Mouse (Mus musculus) CH12.LX (cell line): ENCODE results near the gene Atxn7l1. TPM values are rescaled to one million over a fixed set of nuclear protein-coding genes. Genes with fewer than 3 reads are reported as not detected.

Source experiments
- DNase-seq: peaks from one replicate; pipeline ENCODE4 v3.0.0-alpha.2; 2013; ENCODE audit errors: extremely low read depth
- H3K27ac ChIP-seq: 2 replicates; pipeline ENCODE4 v1.5.1; 2012; ENCODE audit warnings: low read depth, mild to moderate bottlenecking, control low read depth, moderate library complexity; ENCODE audit not compliant: insufficient read depth
- H3K27me3 ChIP-seq: replicated peaks from 2 replicates; pipeline ENCODE3; 2012; ENCODE audit warnings: inconsistent platforms
- H3K36me3 ChIP-seq, 2 experiments: replicated peaks in 1 of 2; 2 replicates each; pipeline versions ENCODE3 to v1.6.1; 2012; ENCODE audit warnings: inconsistent platforms in 1 of 2, low read length in 1 of 2, mild to moderate bottlenecking in 1 of 2, mixed read lengths in 1 of 2, moderate library complexity in 1 of 2; ENCODE audit not compliant: control insufficient read depth in 1 of 2, insufficient read depth in 1 of 2
- H3K4me1 ChIP-seq, 2 experiments: 2 replicates each; pipeline ENCODE4 v1.6.1; 2012; ENCODE audit warnings: inconsistent platforms in 1 of 2, moderate library complexity in 1 of 2; ENCODE audit not compliant: insufficient read depth in 2 of 2, control insufficient read depth in 1 of 2
- H3K4me2 ChIP-seq: 2 replicates; pipeline ENCODE4 v1.6.1; 2012; ENCODE audit warnings: low read depth, mild to moderate bottlenecking, control low read depth; ENCODE audit not compliant: poor library complexity, insufficient read depth, severe bottlenecking
- H3K4me3 ChIP-seq, 3 experiments: fragments of 150-350 bp in 1 of 3; sonication (generic) in 1 of 3; replicated peaks in 1 of 3; 2 replicates each; pipeline versions ENCODE3 to v1.5.1; 2011 to 2012; ENCODE audit warnings: low read depth in 2 of 3, low read length in 2 of 3, mild to moderate bottlenecking in 2 of 3, moderate library complexity in 2 of 3, control low read depth in 1 of 3, improper control_type of control experiment in 1 of 3, inconsistent platforms in 1 of 3, mixed read lengths in 1 of 3; ENCODE audit not compliant: poor library complexity in 1 of 3
- H3K79me2 ChIP-seq: replicated peaks from 2 replicates; pipeline ENCODE4 v1.6.1; 2012; ENCODE audit warnings: mild to moderate bottlenecking, moderate library complexity; ENCODE audit not compliant: control insufficient read depth, poor library complexity, insufficient read depth, severe bottlenecking; ENCODE audit errors: extremely low read depth
- H3K9ac ChIP-seq: 2 replicates; pipeline ENCODE4 v1.6.1; 2012; ENCODE audit warnings: low read depth, mild to moderate bottlenecking, control low read depth, moderate library complexity; ENCODE audit not compliant: insufficient read depth
- H3K9me3 ChIP-seq: replicated peaks from 2 replicates; pipeline ENCODE3; 2012; ENCODE audit warnings: low read length, inconsistent platforms, mixed read lengths
- CHD1 ChIP-seq: IDR thresholded peaks from 2 replicates; pipeline ENCODE4 v1.6.1; 2012; ENCODE audit warnings: low read depth, low read length, improper control_type of control experiment, inconsistent platforms
- ELF1 ChIP-seq: IDR thresholded peaks from 2 replicates; pipeline ENCODE4 v1.6.1; 2014; ENCODE audit warnings: low read depth, mild to moderate bottlenecking, inconsistent platforms, low read length, improper control_type of control experiment
- EP300 ChIP-seq: IDR thresholded peaks from 2 replicates; pipeline ENCODE4 v1.6.1; 2011; ENCODE audit warnings: low read length, improper control_type of control experiment
- ETS1 ChIP-seq: conservative IDR thresholded peaks from 2 replicates; pipeline ENCODE4 v1.6.1; 2012; ENCODE audit warnings: low read depth, mild to moderate bottlenecking, inconsistent platforms, low read length, improper control_type of control experiment, moderate library complexity
- JUN ChIP-seq: IDR thresholded peaks from 2 replicates; pipeline ENCODE4 v1.6.1; 2011; ENCODE audit warnings: low read depth, mild to moderate bottlenecking, low read length, improper control_type of control experiment, moderate library complexity; ENCODE audit not compliant: insufficient read depth
- MAFK ChIP-seq: IDR thresholded peaks from 2 replicates; pipeline ENCODE4 v1.6.1; 2011; ENCODE audit warnings: low read length, improper control_type of control experiment; ENCODE audit not compliant: insufficient replicate concordance
- MAX ChIP-seq: IDR thresholded peaks from 2 replicates; pipeline ENCODE4 v1.6.1; 2011; ENCODE audit warnings: low read length, improper control_type of control experiment
- MEF2A ChIP-seq: IDR thresholded peaks from 2 replicates; pipeline ENCODE4 v1.6.1; 2014; ENCODE audit warnings: low read depth, mild to moderate bottlenecking, inconsistent platforms, low read length, improper control_type of control experiment, borderline replicate concordance
- NELFE ChIP-seq: IDR thresholded peaks from 2 replicates; pipeline ENCODE4 v1.6.1; 2011; ENCODE audit warnings: low read depth, low read length, improper control_type of control experiment
- NRF1 ChIP-seq: IDR thresholded peaks from 2 replicates; pipeline ENCODE4 v1.6.1; 2014; ENCODE audit warnings: low read depth, mild to moderate bottlenecking, inconsistent platforms, low read length, improper control_type of control experiment, moderate library complexity
- PAX5 ChIP-seq: IDR thresholded peaks from 2 replicates; pipeline ENCODE4 v1.6.1; 2012; ENCODE audit warnings: low read length, inconsistent platforms, mixed read lengths
- POLR2A ChIP-seq: IDR thresholded peaks from 2 replicates; pipeline ENCODE4 v1.6.1; 2011; ENCODE audit warnings: low read depth, mild to moderate bottlenecking, improper control_type of control experiment, low read length
- POLR2AphosphoS2 ChIP-seq: IDR thresholded peaks from 2 replicates; pipeline ENCODE4 v1.6.1; 2011; ENCODE audit warnings: low read depth, low read length, improper control_type of control experiment
- SIN3A ChIP-seq: IDR thresholded peaks from 2 replicates; pipeline ENCODE4 v1.6.1; 2012; ENCODE audit warnings: low read length, improper control_type of control experiment, inconsistent platforms
- SMC3 ChIP-seq: IDR thresholded peaks from 2 replicates; pipeline ENCODE4 v1.6.1; 2011; ENCODE audit warnings: low read depth, low read length, improper control_type of control experiment
- TCF12 ChIP-seq: IDR thresholded peaks from 2 replicates; pipeline ENCODE4 v1.6.1; 2014; ENCODE audit warnings: low read depth, mild to moderate bottlenecking, inconsistent platforms, low read length, improper control_type of control experiment
- UBTF ChIP-seq: IDR thresholded peaks from 2 replicates; pipeline ENCODE4 v1.6.1; 2012; ENCODE audit warnings: low read depth, mild to moderate bottlenecking, inconsistent platforms, low read length, improper control_type of control experiment, moderate library complexity
- USF1 ChIP-seq: IDR thresholded peaks from 2 replicates; pipeline ENCODE4 v1.6.1; 2014; ENCODE audit warnings: low read depth, mild to moderate bottlenecking, inconsistent platforms, low read length, improper control_type of control experiment
- USF2 ChIP-seq: conservative IDR thresholded peaks from 2 replicates; pipeline ENCODE4 v1.6.1; 2011; ENCODE audit warnings: low read depth, low read length, improper control_type of control experiment
- ZMIZ1 ChIP-seq: IDR thresholded peaks from 2 replicates; pipeline ENCODE4 v1.6.1; 2012; ENCODE audit warnings: low read depth, mild to moderate bottlenecking, inconsistent platforms, low read length, improper control_type of control experiment
- ZNF384 ChIP-seq: IDR thresholded peaks from 2 replicates; pipeline ENCODE4 v1.6.1; 2012; ENCODE audit warnings: low read depth, low read length, improper control_type of control experiment, inconsistent platforms
- dilution Hi-C: fragments of 300-500 bp; cut with MboI; formaldehyde crosslinking; loops from 2 replicates; pipeline ENCODE4 v1.14.3; 2020; ENCODE audit warnings: low sequenced_read_pairs; ENCODE audit not compliant: extremely low pct_unique_long_range_greater_than_20kb, extremely low pct_ligation_motif_present
- in situ Hi-C: fragments of 300-500 bp; cut with MboI; formaldehyde crosslinking; loops from 3 replicates; pipeline ENCODE4 v1.14.3; 2019; ENCODE audit warnings: low sequenced_read_pairs, low pct_ligation_motif_present, low pct_unique_long_range_greater_than_20kb, mixed read lengths
- polyA plus RNA-seq: library from polyadenylated mRNA; unstranded; fragments of >175 nt; gene quantifications from 2 replicates; pipeline ENCODE4 v1.2.1, GENCODE M21; 2012; ENCODE audit warnings: low read depth; ENCODE audit not compliant: insufficient read length
- total RNA-seq, 2 experiments: library from RNA; depleted of rRNA; stranded (reverse); fragments of 300-350 nt in 1 of 2; fragments of >200 nt in 1 of 2; gene quantifications; 2 replicates each; pipeline ENCODE4 v1.2.3; 2012 to 2014

The Atxn7l1 gene
- total and polyA plus RNA-seq, 3 experiments, result 8.6 to 55.7 (median 9.0) TPM

DNA sequence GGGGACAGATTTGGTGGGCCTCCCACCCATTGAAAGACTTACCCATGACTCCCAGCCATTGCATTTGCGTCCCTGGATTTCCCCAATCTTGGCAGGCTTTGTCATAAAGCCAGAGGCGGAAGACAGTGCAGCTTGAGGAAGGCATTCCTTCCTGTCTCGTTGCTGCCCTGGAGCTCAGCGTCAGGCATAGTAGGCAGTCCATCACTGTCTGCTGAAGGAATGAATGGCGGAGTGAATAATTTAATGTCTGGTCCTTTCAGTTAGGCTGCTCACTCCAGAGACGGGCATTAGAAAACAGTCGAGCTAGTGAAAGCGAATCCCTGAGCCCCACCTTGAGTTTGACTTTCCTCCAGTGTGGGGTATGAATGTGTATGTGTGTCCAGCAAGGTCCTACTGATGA lies 99.4 kb downstream of the Atxn7l1 start:
- peaks cover 3% of the 10 kb centered on the region; the same call in 1 of the 2 replicates for H3K79me2 ChIP-seq
- no peak for DNase-seq
- H3K4me2 ChIP-seq, result no peak overlapping the region
- peaks cover 0 to 18% of the 10 kb centered on the region in 2 experiments; a peak in 2 of 4 replicates for H3K4me1 ChIP-seq
- in situ Hi-C loops, result no loop called here
- dilution Hi-C loops, result no loop called here
- H3K4me3 ChIP-seq, result no peak overlapping the region
- peaks cover 29 to 91% of the 10 kb centered on the region in 2 experiments for H3K36me3 ChIP-seq
- H3K9me3 ChIP-seq, result no peaks in the 10 kb centered on the region
- no peak overlapping the region for H3K27ac ChIP-seq
- H3K27me3 ChIP-seq, result no peaks in the 10 kb centered on the region
- no peak for TF ChIP-seq USF1
- no peak for TF ChIP-seq EP300
- no peak for TF ChIP-seq NRF1
- no peak for TF ChIP-seq PAX5
- no peak for TF ChIP-seq MAFK
- no peak for TF ChIP-seq SMC3
- no peak for TF ChIP-seq NELFE
- no peak for TF ChIP-seq POLR2AphosphoS2
- no peak for TF ChIP-seq CHD1
- no peak for TF ChIP-seq JUN
- TF ChIP-seq ZNF384, result no peak
- TF ChIP-seq POLR2A, result no peak
- TF ChIP-seq ETS1, result no peak
- no peak for TF ChIP-seq UBTF
- TF ChIP-seq SIN3A, result no peak
- no peak for TF ChIP-seq ZMIZ1
- TF ChIP-seq USF2, result no peak
- TF ChIP-seq MEF2A, result no peak
- H3K9ac ChIP-seq, result no peak overlapping the region

DNA sequence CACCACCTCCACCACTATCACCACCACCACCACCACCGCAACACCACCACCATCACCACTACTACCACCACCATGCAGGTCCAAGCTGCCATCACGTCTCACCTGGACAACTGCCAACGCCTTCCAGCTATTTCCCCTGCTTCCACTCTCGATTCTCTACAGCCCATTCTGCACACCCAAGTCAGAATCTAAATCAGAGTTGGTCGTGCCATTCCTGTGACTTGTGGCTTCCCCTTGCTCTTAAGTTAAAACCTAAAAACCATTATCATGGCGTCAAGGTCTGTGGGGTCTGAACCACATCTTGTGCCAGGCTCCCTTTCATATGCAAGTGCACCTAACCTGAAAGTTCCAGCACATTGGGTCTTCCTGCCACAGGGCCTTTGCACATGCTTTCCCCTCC lies 102.7 kb downstream of the Atxn7l1 start:
- no peaks in the 10 kb centered on the region for H3K9me3 ChIP-seq
- no peaks in the 10 kb centered on the region for H3K27me3 ChIP-seq
- no peak overlapping the region for H3K9ac ChIP-seq
- H3K27ac ChIP-seq, result no peak overlapping the region
- peaks cover 0 to 26% of the 10 kb centered on the region in 2 experiments; a peak in 2 of 4 replicates for H3K4me1 ChIP-seq
- in situ Hi-C loops (no loop called here), dilution Hi-C loops (no loop called here)
- H3K4me2 ChIP-seq, result no peak overlapping the region
- peaks cover 35 to 91% of the 10 kb centered on the region in 2 experiments for H3K36me3 ChIP-seq
- no peaks in the 10 kb centered on the region; the same call in 1 of the 2 replicates for H3K79me2 ChIP-seq
- DNase-seq, result no peak
- H3K4me3 ChIP-seq, result no peak overlapping the region
- TF ChIP-seq TCF12 (no peak), ELF1 (no peak), POLR2AphosphoS2 (no peak), MAX (no peak)
